In genomic region chr16:44178555-44178954, GRCm38 (mm10) we compare ENCODE assay signal across 16 mouse cellular contexts. TPM values are rescaled to one million over a fixed set of nuclear protein-coding genes. Genes with fewer than 3 reads are reported as not detected.
DNase-seq lines count a peak whose midpoint lies in the region; ATAC-seq and TF ChIP-seq lines count a peak whose summit lies in the region.
"Had no signal": no experiment of that assay in that cellular context is flagged by ENCODE, and none has a peak within 500 bp of the region (broad histone marks: within the 10 kb centered on the region; RNA-seq: fewer than 3 reads in every experiment).

No protein-coding gene starts in this region.

- WGBS in forebrain, embryonic 13.5 days = 73% methylated on average over 1 of the region's 1 CpGs
- 79% methylated on average over 1 of the region's 1 CpGs for WGBS in forebrain, embryonic 12.5 days
- WGBS in midbrain, postnatal 0 days = 63% methylated on average over 1 of the region's 1 CpGs
- WGBS in midbrain, embryonic 11.5 days = 82% methylated on average over 1 of the region's 1 CpGs

- no peak overlapping the region for H3K4me2 ChIP-seq in forebrain, embryonic 13.5 days
- no peak overlapping the region for H3K4me2 ChIP-seq in forebrain, embryonic 12.5 days
- H3K4me2 ChIP-seq in midbrain, postnatal 0 days (ENCODE audit: low read depth, low read length, poor library complexity, severe bottlenecking) = no peak overlapping the region
- H3K4me2 ChIP-seq in midbrain, embryonic 11.5 days = no peak overlapping the region
- H3K4me2 ChIP-seq: embryonic facial prominence, embryonic 15.5 days; limb, embryonic 12.5 days had no signal

- DNase-seq in midbrain, postnatal 0 days (ENCODE audit: low spot score) = no peak
- DNase-seq in midbrain, embryonic 11.5 days (ENCODE audit: low spot score, missing footprints) = no peak
- peak; percentile 33 for DNase-seq in lung, postnatal 14 days
- DNase-seq in urinary bladder, adult 18-20 months (ENCODE audit: low spot score in 2 of 2) = no peak
- DNase-seq in thymus, adult 18-20 months = no peak
- no peak for DNase-seq in cerebellum, adult 9-10 months
- DNase-seq: adrenal gland, postnatal 14 days; cerebellum, adult 9-11 months; gastrocnemius, postnatal 10 days; heart, postnatal 14 days had no signal

- no peaks in the 10 kb centered on the region for H3K9me3 ChIP-seq in forebrain, embryonic 13.5 days (replicated peaks)
- H3K9me3 ChIP-seq in forebrain, embryonic 12.5 days = no peaks in the 10 kb centered on the region
- H3K9me3 ChIP-seq in midbrain, postnatal 0 days (ENCODE audit: low read length) = no peaks in the 10 kb centered on the region
- H3K9me3 ChIP-seq in midbrain, embryonic 11.5 days (ENCODE audit: control insufficient read depth, low read length) = no peaks in the 10 kb centered on the region
- H3K9me3 ChIP-seq: embryonic facial prominence, embryonic 15.5 days; limb, embryonic 12.5 days had no signal

- H3K4me3 ChIP-seq in forebrain, embryonic 13.5 days = no peak overlapping the region
- no peak overlapping the region for H3K4me3 ChIP-seq in forebrain, embryonic 12.5 days (replicated peaks)
- H3K4me3 ChIP-seq in midbrain, postnatal 0 days (ENCODE audit: low read depth, low read length) = no peak overlapping the region
- no peak overlapping the region for H3K4me3 ChIP-seq in midbrain, embryonic 11.5 days (ENCODE audit: low read depth, low read length)
- H3K4me3 ChIP-seq: embryonic facial prominence, embryonic 15.5 days; limb, embryonic 12.5 days had no signal

- peaks cover 15% of the 10 kb centered on the region for H3K4me1 ChIP-seq in forebrain, embryonic 13.5 days
- H3K4me1 ChIP-seq in forebrain, embryonic 12.5 days = peaks cover 16% of the 10 kb centered on the region
- peaks cover 8% of the 10 kb centered on the region; the same call in 1 of the 2 replicates for H3K4me1 ChIP-seq in midbrain, postnatal 0 days (ENCODE audit: insufficient read depth, low read length)
- peaks cover 6% of the 10 kb centered on the region for H3K4me1 ChIP-seq in midbrain, embryonic 11.5 days (ENCODE audit: control insufficient read depth, insufficient read depth, low read length)

- H3K27ac ChIP-seq in forebrain, embryonic 13.5 days = no peak overlapping the region
- no peak overlapping the region for H3K27ac ChIP-seq in forebrain, embryonic 12.5 days
- no peak overlapping the region; the same call in 1 of the 2 replicates for H3K27ac ChIP-seq in midbrain, postnatal 0 days (ENCODE audit: low read depth, low read length)
- no peak overlapping the region for H3K27ac ChIP-seq in midbrain, embryonic 11.5 days (ENCODE audit: low read depth, low read length)
- H3K27ac ChIP-seq: embryonic facial prominence, embryonic 15.5 days; limb, embryonic 12.5 days had no signal

- H3K9ac ChIP-seq in forebrain, embryonic 13.5 days = no peak overlapping the region
- no peak overlapping the region for H3K9ac ChIP-seq in forebrain, embryonic 12.5 days
- H3K9ac ChIP-seq in midbrain, postnatal 0 days (replicated peaks; ENCODE audit: low read length, poor library complexity, severe bottlenecking) = no peak overlapping the region
- H3K9ac ChIP-seq in midbrain, embryonic 11.5 days (ENCODE audit: low read length) = no peak overlapping the region
- H3K9ac ChIP-seq: embryonic facial prominence, embryonic 15.5 days; limb, embryonic 12.5 days had no signal

- 0 out of 2 replicates have a peak, but pooled peaks have one; percentile 11 for ATAC-seq in forebrain, embryonic 13.5 days
- ATAC-seq in forebrain, embryonic 12.5 days (ENCODE audit: low FRiP score) = no peak
- 0 out of 2 replicates have a peak, but pooled peaks have one; percentile 23 for ATAC-seq in midbrain, postnatal 0 days (ENCODE audit: low FRiP score)
- no peak for ATAC-seq in midbrain, embryonic 11.5 days (ENCODE audit: low FRiP score)
- ATAC-seq: forebrain, embryonic 16.5 days had no signal

- no peak for TF ChIP-seq CTCF in midbrain, postnatal 0 days (IDR thresholded peaks at IDR 0.05)

- H3K27me3 ChIP-seq in forebrain, embryonic 13.5 days = no peaks in the 10 kb centered on the region
- no peaks in the 10 kb centered on the region for H3K27me3 ChIP-seq in forebrain, embryonic 12.5 days
- H3K27me3 ChIP-seq in midbrain, postnatal 0 days (ENCODE audit: insufficient read depth, low read length) = no peaks in the 10 kb centered on the region
- no peaks in the 10 kb centered on the region for H3K27me3 ChIP-seq in midbrain, embryonic 11.5 days (ENCODE audit: control insufficient read depth, insufficient read depth, low read length)
- H3K27me3 ChIP-seq: CH12.LX; embryonic facial prominence, embryonic 15.5 days; limb, embryonic 12.5 days had no signal

- H3K36me3 ChIP-seq in forebrain, embryonic 13.5 days (ENCODE audit: poor library complexity, severe bottlenecking) = peaks cover 3% of the 10 kb centered on the region
- H3K36me3 ChIP-seq in forebrain, embryonic 12.5 days (replicated peaks) = peaks cover 3% of the 10 kb centered on the region; the same call in 1 of the 2 replicates
- no peaks in the 10 kb centered on the region for H3K36me3 ChIP-seq in midbrain, postnatal 0 days (ENCODE audit: insufficient read depth, low read length)
- H3K36me3 ChIP-seq in midbrain, embryonic 11.5 days (ENCODE audit: control insufficient read depth, insufficient read depth, low read length) = 0 out of 2 replicates have a peak, but pooled peaks cover 2% of the 10 kb centered on the region
- H3K36me3 ChIP-seq: embryonic facial prominence, embryonic 15.5 days had no signal

RNA-seq across cellular contexts. Expression of gene Usf3, which starts 5.5 kb away (rescaled TPM):
- 3.3 and 3.7 TPM in 2 replicates for polyA plus RNA-seq in forebrain, embryonic 13.5 days (2015; fragmentation: Nextera tagmentation; extraction: Ambion mirVana)
- polyA plus RNA-seq in forebrain, embryonic 12.5 days (2016; fragmentation: Nextera tagmentation; extraction: Ambion mirVana) = 4.7 and 4.8 TPM in 2 replicates
- 12.0 and 14.1 TPM in 2 replicates for total RNA-seq in midbrain, postnatal 0 days (2014; rRNA removed)
- polyA plus RNA-seq in midbrain, postnatal 0 days (2015; fragmentation: Nextera tagmentation; extraction: Ambion mirVana) = 1.4 and 1.5 TPM in 2 replicates
- 4.1 and 4.6 TPM in 2 replicates for polyA plus RNA-seq in midbrain, embryonic 11.5 days (2014; fragmentation: Nextera tagmentation; extraction: Ambion mirVana)

RNA-seq across cellular contexts. Expression of gene Naa50, which starts 38.9 kb away (rescaled TPM):
- polyA plus RNA-seq in forebrain, embryonic 13.5 days (2015; fragmentation: Nextera tagmentation; extraction: Ambion mirVana) = 90.4 and 95.0 TPM in 2 replicates
- polyA plus RNA-seq in forebrain, embryonic 12.5 days (2016; fragmentation: Nextera tagmentation; extraction: Ambion mirVana) = 116 and 117 TPM in 2 replicates
- total RNA-seq in midbrain, postnatal 0 days (2014; rRNA removed) = 15.3 and 22.1 TPM in 2 replicates
- polyA plus RNA-seq in midbrain, postnatal 0 days (2015; fragmentation: Nextera tagmentation; extraction: Ambion mirVana) = 44.7 and 50.4 TPM in 2 replicates
- 100 and 111 TPM in 2 replicates for polyA plus RNA-seq in midbrain, embryonic 11.5 days (2014; fragmentation: Nextera tagmentation; extraction: Ambion mirVana)

RNA-seq across cellular contexts. Expression of gene Atp6v1a, which starts 39.0 kb away (rescaled TPM):
- polyA plus RNA-seq in forebrain, embryonic 13.5 days (2015; fragmentation: Nextera tagmentation; extraction: Ambion mirVana) = 63.6 and 73.3 TPM in 2 replicates
- 55.2 and 60.1 TPM in 2 replicates for polyA plus RNA-seq in forebrain, embryonic 12.5 days (2016; fragmentation: Nextera tagmentation; extraction: Ambion mirVana)
- 193 and 218 TPM in 2 replicates for total RNA-seq in midbrain, postnatal 0 days (2014; rRNA removed)
- 194 and 204 TPM in 2 replicates for polyA plus RNA-seq in midbrain, postnatal 0 days (2015; fragmentation: Nextera tagmentation; extraction: Ambion mirVana)
- polyA plus RNA-seq in midbrain, embryonic 11.5 days (2014; fragmentation: Nextera tagmentation; extraction: Ambion mirVana) = 72.1 and 81.9 TPM in 2 replicates

Comparison
In these comparisons a context has a peak if more than half of its experiments do, and no peak if none do; other contexts are left out.
1. ATAC-seq: peak in forebrain, embryonic 13.5 days (single experiment) and midbrain, postnatal 0 days (single experiment); none in forebrain, embryonic 12.5 days (single experiment) and midbrain, embryonic 11.5 days (single experiment).